Mouse (Mus musculus): ENCODE measurements around the gene Pacrg. TPM values are rescaled to one million over a fixed set of nuclear protein-coding genes. Genes with fewer than 3 reads are reported as not detected.

The Pacrg gene
- polyA plus RNA-seq, 1 experiment from 2014 or later = 0.91 TPM

- DNase-seq (ENCODE audit: low spot score) = no peak
Observed at GRCm38 (mm10) chr17:10552295-10553056, 287.6 kb downstream of the Pacrg start.

GRCm38 (mm10) chr17:10550781-10551520 is 289.2 kb downstream of the Pacrg start:
- no peak for DNase-seq (ENCODE audit: low spot score)

GRCm38 (mm10) chr17:10549825-10550224 is 290.3 kb downstream of the Pacrg start:
- no peak for DNase-seq (ENCODE audit: low spot score)

GRCm38 (mm10) chr17:10548969-10549368 is 291.1 kb downstream of the Pacrg start:
- no peak for DNase-seq (ENCODE audit: low spot score)

- no peak for DNase-seq (ENCODE audit: low spot score)
Observed at GRCm38 (mm10) chr17:10540772-10541171, 299.3 kb downstream of the Pacrg start.

- no peak for DNase-seq (ENCODE audit: low spot score)
Observed at GRCm38 (mm10) chr17:10534206-10534605, 305.9 kb downstream of the Pacrg start.

GRCm38 (mm10) chr17:10533461-10533860 is 306.6 kb downstream of the Pacrg start:
- DNase-seq (ENCODE audit: low spot score) = no peak

- DNase-seq (ENCODE audit: low spot score) = peak; percentile 9
Observed at GRCm38 (mm10) chr17:10531024-10531423, 309.1 kb downstream of the Pacrg start.

- DNase-seq (ENCODE audit: low spot score) = no peak
Observed at GRCm38 (mm10) chr17:10529329-10529955, 310.7 kb downstream of the Pacrg start.

GRCm38 (mm10) chr17:10521282-10521681 is 318.8 kb downstream of the Pacrg start:
- no peak for DNase-seq (ENCODE audit: low spot score)

- DNase-seq (ENCODE audit: low spot score) = no peak
Observed at GRCm38 (mm10) chr17:10519506-10520155, 320.5 kb downstream of the Pacrg start.

- no peak for DNase-seq (ENCODE audit: low spot score)
Observed at GRCm38 (mm10) chr17:10514812-10515211, 325.3 kb downstream of the Pacrg start.

- DNase-seq (ENCODE audit: low spot score) = no peak
Observed at GRCm38 (mm10) chr17:10510913-10511759, 329.0 kb downstream of the Pacrg start.

- DNase-seq (ENCODE audit: low spot score) = no peak
Observed at GRCm38 (mm10) chr17:10510467-10510866, 329.6 kb downstream of the Pacrg start.

- DNase-seq (ENCODE audit: low spot score) = no peak
Observed at GRCm38 (mm10) chr17:10508088-10508487, 332.0 kb downstream of the Pacrg start.

- DNase-seq (ENCODE audit: low spot score) = no peak
Observed at GRCm38 (mm10) chr17:10507466-10507865, 332.6 kb downstream of the Pacrg start.

- DNase-seq (ENCODE audit: low spot score) = no peak
Observed at GRCm38 (mm10) chr17:10506896-10507295, 333.2 kb downstream of the Pacrg start.

GRCm38 (mm10) chr17:10501439-10501838 is 338.7 kb downstream of the Pacrg start:
- no peak for DNase-seq (ENCODE audit: low spot score)

GRCm38 (mm10) chr17:10500795-10501432 is 339.2 kb downstream of the Pacrg start:
- DNase-seq (ENCODE audit: low spot score) = no peak
